Mouse (Mus musculus) embryonic stem cell, embryonic (primary cell): ENCODE results near the gene Rsrc1.
"Not testable (repeated sequence)": the region's sequence is repeated elsewhere in the genome, so short reads cannot be mapped to it uniquely, and the experiment has no call there.

Experiments
- CTCF ChIA-PET, 4 experiments: fragments of 300-600 bp in 2 of 4; fragments of 350-600 bp in 2 of 4; sonication (Branson Sonifier 250); formaldehyde crosslinking; loops; one replicate each; lab custom pipeline; 2022; ENCODE audit warnings: inconsistent platforms in 2 of 4; lab: Charles Lee
- POLR2A ChIA-PET, 4 experiments: fragments of 300-600 bp in 2 of 4; fragments of 350-600 bp in 2 of 4; sonication (Branson Sonifier 250); formaldehyde crosslinking; loops; one replicate each; lab custom pipeline; 2022; ENCODE audit warnings: antibody characterized with exemption in 4 of 4, inconsistent platforms in 1 of 4; lab: Charles Lee

Rsrc1 gene

DNA sequence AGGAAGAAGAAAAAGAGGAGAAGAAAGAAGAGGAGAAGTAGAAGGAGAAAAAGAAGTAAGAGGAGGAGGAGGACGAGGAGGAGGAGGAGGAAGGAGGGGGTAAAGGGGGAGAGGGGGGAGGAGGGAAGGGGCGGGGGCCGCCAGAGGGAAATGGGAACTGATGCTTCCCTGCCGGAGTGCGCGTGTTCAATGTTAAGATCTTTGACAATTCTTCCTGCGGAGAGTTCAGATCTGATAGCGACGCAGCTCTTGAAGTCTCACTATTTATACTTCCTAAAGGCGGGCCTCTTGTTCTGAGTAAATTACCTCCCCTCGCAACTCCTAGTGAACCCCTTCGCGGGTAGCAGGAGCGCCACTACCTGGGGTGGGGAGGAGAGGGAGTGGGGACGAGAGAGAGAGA is 516 bp downstream of the Rsrc1 start, which contains the start of gene Shox2:
Gene Shox2, minus strand, starts transcription at position 66 of the 400 bp plus-strand sequence.
- ChIA-PET CTCF (interaction anchor here in 1 of 4 experiments (0.6 kb wide), 1 partner anchor 1581 kb away, joined by 3 read pairs; no protein-coding TSS in a partner anchor), POLR2A (interaction anchor here in 2 of 4 experiments (0.7 to 1.1 kb wide), 4 partner anchors 9 to 45 kb away, joined by 3 to 5 read pairs (median 4); no protein-coding TSS in a partner anchor)

DNA sequence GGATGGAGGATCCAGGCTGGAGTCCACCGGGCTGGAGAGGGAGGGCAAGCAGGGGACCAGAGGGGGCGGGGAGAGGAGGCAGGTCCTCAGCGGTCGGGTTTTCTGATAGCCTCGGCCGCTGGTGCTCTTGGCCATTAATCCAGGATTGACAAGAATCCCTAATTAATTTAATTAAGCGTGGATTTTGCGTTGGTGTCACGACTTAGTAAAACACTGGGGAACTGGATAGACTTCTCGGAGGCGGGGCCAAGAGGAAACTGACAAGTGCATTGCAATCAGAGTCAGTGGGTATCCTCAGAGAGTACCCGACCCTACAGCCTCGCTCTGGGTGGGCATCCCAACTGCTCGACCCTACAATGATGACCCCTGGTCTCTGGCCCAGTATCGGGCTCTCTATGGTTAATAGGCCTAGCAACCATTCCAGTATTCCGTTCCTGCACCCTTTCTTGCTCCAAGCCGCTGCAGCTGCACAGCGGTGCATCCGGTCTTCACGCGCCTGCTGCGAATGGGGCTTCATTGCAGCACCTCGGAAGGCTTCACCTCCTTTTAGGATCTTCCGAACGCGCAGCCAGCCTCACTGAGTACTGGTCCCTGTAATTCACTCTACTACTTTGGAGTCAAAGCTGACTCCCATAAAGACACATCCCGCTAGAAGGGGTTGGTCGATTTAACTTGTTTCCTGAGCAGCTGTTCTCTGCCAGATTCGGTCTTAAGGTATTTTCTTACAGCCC is 1.2 kb downstream of the Rsrc1 start:
- ChIA-PET CTCF (no interaction called here), POLR2A (interaction anchor here in 2 of 4 experiments (0.7 to 1.5 kb wide), 2 partner anchors 11 to 44 kb away, joined by 3 to 4 read pairs; no protein-coding TSS in a partner anchor)

DNA sequence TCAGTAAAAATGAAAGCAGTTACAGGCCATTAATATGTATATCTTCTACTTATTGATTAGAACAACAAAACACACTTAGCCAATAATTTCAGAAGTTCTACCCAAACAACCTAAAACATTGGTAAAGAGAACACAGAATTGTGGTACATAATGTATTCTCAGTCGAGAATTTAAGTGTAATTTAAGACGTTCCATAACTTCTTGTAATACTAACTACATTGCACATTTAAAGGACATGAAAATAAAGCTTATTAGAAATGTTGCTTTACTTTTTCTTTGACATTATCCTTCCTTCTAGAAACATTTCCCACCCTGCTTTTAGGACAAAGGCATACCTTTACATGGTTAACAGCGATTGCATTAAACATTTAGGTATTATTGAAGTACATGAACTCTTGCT is 2.3 kb downstream of the Rsrc1 start:
- ChIA-PET POLR2A (interaction anchor here in 1 of 4 experiments (1.5 kb wide), 1 partner anchor 10 kb away, joined by 3 read pairs; no protein-coding TSS in a partner anchor), CTCF (no interaction called here)

DNA sequence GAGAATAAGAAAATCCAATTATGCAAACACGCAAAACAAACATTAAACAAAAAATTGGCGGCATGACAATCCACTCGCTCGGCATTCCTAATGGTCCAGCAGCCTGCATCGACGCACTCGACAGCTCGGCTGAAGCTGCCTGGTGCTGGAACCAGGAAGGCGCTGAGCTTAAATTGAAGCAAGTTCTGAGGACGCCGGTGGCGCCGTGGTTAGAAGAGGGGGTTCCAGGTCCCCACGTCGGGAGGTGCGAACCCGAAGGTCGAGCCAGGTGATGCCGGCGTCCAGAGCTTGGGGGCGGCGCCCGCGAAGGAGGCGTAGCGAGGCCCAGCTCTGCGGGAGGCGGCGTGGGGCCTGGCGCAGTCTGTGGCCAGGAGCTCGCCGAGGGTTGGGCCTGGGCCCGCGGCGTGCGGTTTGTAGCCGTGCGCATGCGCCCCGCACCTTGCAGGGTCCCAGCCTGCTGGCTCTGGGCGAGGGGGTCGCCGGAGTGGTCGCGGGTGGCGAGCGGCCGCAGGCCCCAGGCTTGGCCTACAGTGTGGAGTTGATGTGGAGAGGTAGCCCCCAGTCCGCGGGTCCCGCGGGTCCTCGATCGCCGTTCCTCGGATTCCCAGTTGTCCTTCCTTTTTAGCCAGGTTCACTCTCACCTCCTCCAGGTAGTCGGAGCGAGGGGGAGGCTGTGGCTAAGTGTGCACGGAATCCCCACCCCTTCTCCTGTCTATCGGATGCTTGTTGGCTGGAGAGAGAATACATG is 4.5 kb downstream of the Rsrc1 start:
- CTCF ChIA-PET = no interaction called here

DNA sequence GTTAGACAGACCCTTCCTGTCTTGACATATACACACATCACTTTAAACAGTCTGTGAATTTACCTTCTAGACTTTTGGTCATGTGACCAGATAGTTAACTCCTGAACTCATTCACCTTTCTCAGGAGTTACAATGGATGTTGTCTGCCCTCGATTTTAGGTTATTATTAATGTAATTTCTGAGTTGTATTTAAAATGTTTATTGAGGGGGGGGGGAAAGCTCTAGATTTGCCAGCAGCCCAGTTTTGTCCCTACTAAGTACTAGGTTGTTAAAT is 5.0 kb downstream of the Rsrc1 start:
- POLR2A ChIA-PET = interaction anchor here in 3 of 4 experiments (0.6 to 1.9 kb wide), 6 partner anchors 8 to 693 kb away, joined by 3 to 9 read pairs (median 4); no protein-coding TSS in a partner anchor
- CTCF ChIA-PET = no interaction called here

More for the DNA sequence above, 4.5 kb downstream of the Rsrc1 start:
- POLR2A ChIA-PET = interaction anchor here (0.6 to 1.9 kb wide), 12 partner anchors 8 to 1037 kb away, joined by 3 to 9 read pairs (median 4); no protein-coding TSS in a partner anchor

DNA sequence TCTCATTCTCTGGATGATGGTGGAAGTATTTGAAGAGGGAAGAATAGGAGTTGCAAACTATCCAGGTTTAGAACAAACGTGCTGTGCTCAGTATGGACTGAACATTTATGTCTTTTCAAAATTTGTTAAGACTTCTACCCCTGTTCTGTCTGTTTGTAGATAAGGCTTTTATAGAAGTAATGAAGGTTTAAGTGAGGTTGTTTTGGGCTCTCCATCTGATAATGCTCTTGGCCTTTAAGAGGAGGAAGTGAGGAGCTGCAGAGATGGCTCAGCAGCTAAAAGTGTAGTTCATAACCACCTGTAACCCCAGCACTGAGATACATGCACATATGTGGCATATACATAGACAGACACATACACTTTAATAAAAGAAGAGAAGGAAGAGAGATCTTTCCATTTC is 15.6 kb downstream of the Rsrc1 start:
- POLR2A ChIA-PET = no interaction called here
- CTCF ChIA-PET = no interaction called here

DNA sequence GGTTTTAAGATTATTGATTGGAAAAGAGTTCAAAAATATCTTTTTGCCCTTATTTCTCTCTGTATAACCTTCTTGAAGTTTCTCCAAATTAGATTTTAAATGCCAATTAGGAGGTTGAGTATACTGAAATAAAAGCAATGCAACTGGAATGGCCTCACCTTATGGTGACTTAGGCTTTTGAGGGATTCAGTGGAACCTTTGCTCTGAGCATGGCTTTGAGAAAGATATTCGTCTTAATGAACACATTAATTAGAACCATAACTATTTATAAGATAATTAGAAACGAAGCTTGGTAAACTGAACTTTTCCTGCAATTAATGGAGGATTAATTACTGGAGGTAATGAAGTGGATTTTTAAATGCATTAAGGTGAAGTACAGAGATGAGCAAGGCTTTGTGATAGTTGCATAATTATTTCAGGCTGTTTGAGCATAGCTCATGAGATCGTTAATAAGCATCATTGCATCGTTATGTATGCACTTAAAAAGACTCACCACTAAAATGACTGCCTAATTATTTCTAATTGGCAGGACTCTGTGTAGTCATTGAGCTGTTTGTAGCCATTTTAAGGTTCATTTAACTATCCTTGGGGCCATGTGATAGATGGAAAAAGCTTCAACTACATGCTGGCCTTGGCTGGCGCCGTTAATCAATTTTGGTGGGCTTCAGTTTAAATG is 55.3 kb downstream of the Rsrc1 start:
- ChIA-PET CTCF (no interaction called here), POLR2A (interaction anchor here in 1 of 4 experiments (1.2 to 1.3 kb wide), 2 partner anchors 18 to 51 kb away, joined by 3 read pairs; no protein-coding TSS in a partner anchor)

DNA sequence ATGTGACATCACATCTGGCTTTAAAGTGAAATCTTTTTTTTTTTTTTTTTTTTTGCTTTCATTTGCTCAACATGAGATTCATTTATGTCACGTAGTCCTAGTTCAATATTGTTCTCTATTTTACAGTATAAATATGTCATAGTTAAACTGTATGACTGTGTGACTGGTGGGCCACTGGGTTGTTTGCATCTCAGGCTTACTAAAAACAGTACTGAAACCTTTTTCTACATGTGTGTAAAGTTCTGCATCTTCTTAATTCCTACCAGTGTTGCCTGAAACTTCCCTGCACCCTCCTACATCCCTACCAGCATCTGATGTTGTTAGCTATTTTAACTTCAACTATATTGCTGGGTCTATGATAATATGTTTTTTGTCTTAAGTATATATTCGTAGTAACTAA is 78.6 kb downstream of the Rsrc1 start:
- POLR2A ChIA-PET = no interaction called here
- CTCF ChIA-PET = interaction anchor here in 1 of 4 experiments (1.1 kb wide), 1 partner anchor 13 kb away, joined by 3 read pairs; no protein-coding TSS in a partner anchor

DNA sequence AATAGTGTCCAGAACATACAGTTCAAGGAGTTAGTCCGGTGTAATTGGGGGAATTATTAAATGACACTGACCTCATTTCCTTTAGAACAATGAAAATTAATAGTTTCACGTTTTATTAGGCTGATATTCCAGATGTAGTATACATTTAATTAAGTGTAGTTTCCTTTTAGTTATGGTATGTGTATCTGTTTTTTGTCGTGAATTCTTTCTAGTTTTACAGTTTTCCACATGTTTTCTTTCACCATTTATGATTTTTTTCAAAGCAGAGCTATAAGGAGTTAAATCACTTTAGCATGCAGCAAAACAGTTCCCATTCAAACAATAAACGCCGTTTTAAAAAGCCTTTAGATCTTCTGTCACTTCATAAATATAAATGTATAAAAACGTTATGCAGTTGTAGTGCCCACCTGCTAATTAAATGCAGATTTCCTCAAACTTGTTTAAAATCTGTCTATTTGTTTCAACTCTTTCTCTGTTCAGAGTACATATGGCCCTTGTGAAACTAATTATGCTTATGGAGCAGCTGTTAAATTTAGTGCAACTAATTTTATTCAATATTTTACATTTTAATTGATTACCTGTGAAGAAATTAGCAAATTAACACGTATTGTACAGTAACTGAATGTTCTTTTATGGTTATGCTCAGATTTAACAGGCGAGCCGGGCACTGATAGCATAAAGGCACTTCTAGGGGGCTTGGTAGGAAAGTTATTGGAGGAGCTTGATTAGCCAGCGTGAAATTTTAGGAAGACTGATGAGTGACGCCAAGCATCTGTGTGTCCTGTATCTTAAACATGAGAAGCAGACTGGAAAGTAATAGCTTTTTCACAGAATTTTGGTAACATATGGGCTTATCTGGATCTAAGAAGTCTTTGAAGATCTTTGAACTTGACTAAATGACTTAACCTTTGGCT is 89.6 kb downstream of the Rsrc1 start:
- CTCF ChIA-PET = interaction anchor here in 1 of 4 experiments (0.6 kb wide), 1 partner anchor 17 kb away, joined by 3 read pairs; no protein-coding TSS in a partner anchor
- POLR2A ChIA-PET = no interaction called here

DNA sequence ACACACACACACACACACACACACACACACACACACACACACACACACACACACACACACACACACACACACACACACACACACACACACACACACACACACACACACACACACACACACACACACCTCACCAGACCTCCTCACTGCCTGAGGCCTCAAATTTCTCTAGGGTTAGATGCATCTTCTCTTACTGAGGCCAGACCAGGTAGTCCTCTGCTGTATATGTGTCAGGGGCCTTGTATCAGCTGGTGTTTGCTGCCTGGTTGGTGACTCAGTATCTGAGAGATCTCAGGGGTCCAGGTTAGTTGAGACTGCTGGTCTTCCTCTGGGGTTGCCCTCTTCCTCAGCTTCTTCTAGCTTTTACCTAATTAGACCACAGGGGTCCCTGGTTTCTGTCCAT is 92.5 kb downstream of the Rsrc1 start:
- POLR2A ChIA-PET, CTCF ChIA-PET: not testable (repeated sequence)

DNA sequence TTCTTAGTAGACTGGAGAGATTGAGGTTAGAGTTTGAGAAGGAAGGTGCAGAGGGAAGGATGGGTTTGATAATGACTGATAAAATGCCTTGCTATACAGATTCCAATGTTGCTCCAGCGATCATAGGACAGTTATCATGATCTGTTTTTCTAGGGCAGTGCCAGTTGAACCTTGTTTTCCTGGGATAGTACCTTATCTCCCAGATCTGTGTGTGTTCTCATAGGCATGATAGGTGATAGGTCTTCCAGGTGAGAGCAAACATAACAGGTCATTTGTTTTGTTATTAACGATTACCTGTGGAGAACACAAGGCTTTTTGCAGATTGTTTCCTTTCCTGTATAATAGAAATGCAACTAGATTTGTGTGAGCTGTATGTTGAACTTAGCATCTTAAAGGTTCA is 94.3 kb downstream of the Rsrc1 start:
- CTCF ChIA-PET = no interaction called here
- POLR2A ChIA-PET = no interaction called here

DNA sequence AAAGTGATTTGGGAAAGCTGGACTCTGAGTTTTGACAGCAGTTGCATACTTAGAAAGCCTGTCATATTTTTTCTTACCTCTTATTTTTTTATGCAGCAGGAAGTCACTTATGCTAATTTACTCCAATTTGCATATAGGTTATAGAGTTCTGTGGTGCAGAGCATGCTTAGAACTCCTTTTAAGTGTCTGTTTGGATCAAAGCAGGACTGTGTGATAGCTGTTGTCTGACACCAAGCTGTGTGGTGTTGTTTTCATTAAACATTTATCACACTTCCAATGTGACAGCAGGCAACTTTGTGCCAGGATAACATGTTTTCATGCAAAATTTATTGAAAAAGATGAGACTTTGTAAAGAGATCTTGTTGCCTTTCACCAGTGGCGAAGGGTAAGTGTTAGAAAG is 103.6 kb downstream of the Rsrc1 start:
- ChIA-PET POLR2A (interaction anchor here in 1 of 4 experiments (0.5 kb wide), 1 partner anchor 100 kb away, joined by 3 read pairs; no protein-coding TSS in a partner anchor), CTCF (no interaction called here)

DNA sequence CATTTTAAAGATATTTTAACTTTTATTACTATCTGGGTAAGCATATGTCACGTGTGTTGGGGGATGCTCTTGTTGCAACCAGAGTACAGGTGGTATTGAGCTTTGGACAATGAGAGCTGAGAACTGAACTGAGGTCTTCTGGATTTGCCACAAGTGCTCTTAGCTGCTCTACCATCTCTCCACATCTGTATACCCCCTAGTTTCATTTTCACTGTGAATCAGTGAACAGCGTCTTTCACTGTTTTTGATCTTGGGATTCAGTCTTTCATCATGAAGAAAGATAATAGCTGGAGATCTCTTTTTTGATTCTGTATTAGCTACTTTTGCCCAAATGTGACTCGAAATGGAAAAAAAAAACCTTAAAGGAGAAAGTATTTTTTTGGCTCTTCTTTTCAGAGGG is 127.2 kb downstream of the Rsrc1 start:
- ChIA-PET POLR2A (no interaction called here), CTCF (no interaction called here)

DNA sequence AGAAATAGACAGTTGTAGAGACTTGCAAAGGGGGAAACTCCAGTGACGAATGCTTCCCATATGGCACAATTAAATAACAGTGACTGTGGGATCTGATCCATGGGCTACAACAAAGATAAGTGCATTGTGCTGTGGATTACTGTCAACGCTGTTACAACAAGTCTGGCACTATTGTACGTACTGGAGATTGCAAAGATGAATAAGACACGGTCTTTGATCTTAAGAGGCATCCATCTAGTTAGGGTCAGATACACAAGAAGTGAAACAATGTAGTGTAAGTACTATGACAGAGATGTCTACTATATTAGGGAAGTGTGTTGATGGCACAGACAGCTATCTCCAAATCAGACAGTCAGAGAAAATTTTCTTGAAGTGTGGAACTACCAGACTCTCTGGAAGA is 135.1 kb downstream of the Rsrc1 start:
- CTCF ChIA-PET = no interaction called here
- POLR2A ChIA-PET = no interaction called here

DNA sequence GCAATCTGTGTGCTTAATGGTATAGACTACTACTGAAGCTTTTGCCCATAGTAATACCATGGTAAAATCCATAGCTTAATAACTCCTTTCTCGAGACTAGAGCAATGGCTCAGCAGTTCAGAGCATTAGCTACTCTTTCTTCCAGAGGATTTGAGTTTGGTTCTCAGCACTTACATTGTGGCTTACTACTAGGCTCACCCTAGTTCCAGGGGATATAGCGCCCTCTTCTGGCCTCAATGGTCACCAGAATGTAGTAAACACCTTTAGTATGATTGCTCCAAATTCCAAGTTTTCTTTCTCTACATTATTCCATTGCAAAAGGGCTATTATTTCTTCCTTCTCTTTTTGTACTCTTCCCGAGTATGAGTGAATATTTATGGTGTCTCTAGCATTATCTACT is 151.3 kb downstream of the Rsrc1 start:
- POLR2A ChIA-PET = no interaction called here

DNA sequence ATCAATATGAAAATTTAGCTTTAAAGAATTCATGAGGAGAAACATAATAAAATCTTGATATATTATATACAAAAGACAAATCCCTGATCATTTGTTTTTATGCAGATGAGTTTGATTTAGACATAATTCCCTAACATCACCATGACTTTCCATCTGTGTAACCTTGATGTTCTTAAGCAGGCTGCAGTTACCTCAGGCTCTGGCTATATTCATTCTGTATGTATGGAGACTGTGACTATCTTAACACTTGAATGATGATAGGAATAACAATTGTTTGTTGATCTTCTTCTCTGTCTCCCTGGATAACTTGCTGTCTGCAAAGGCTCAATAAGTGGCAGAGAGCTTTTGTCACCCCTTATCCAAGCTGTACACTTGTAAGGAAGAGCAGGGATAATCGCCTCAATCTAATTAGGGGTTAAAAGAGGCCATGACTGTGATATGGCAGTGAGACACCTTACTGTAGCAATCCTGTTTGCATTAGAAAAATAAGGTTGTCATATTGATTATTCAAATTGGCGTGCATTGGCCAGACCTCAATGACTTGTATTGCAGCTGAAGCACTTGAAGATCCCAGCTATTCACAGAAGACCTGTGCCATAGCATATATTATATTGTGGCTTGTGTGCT is 154.7 kb downstream of the Rsrc1 start:
- POLR2A ChIA-PET = no interaction called here

More for the DNA sequence above, 151.3 kb downstream of the Rsrc1 start:
- CTCF ChIA-PET = interaction anchor here in 2 of 4 experiments (0.6 to 0.9 kb wide), 3 partner anchors 15 to 1054 kb away, joined by 3 to 6 read pairs (median 4); no protein-coding TSS in a partner anchor

DNA sequence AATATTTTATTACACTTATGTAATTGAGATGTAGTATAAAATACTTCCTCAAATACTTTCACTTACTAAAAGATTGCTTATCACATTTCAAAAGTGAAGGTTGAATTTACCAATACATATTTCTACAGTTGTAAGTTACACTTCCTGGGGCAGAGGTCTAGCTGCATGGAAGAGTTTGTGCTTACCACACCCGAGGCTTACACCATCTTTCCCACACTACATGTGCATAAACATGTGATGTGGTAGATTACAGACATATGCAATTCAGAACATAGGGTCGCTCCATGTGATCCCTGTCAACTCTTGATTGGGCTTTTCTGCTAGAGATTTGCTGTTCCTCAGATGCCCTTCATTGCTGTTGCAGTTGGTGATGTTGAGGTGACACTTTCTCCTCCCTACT is 163.8 kb downstream of the Rsrc1 start:
- POLR2A ChIA-PET = no interaction called here
- CTCF ChIA-PET = interaction anchor here in 1 of 4 experiments (0.6 kb wide), 1 partner anchor 10 kb away, joined by 3 read pairs; no protein-coding TSS in a partner anchor

More for the DNA sequence above, 154.7 kb downstream of the Rsrc1 start:
- CTCF ChIA-PET = interaction anchor here in 1 of 4 experiments (1.1 kb wide), 1 partner anchor 209 kb away, joined by 4 read pairs; no protein-coding TSS in a partner anchor
